In genomic region chr7:131958705-131959104, GRCm38 (mm10) we compare ENCODE assay signal across 19 mouse cellular contexts. TPM values are rescaled to one million over a fixed set of nuclear protein-coding genes. Genes with fewer than 3 reads are reported as not detected.
DNase-seq lines count a peak whose midpoint lies in the region; ATAC-seq lines count a peak whose summit lies in the region.
"Had no signal": no experiment of that assay in that cellular context is flagged by ENCODE, and none has a peak within 500 bp of the region (broad histone marks: within the 10 kb centered on the region; RNA-seq: fewer than 3 reads in every experiment).

No protein-coding gene starts in this region.

- H3K4me3 ChIP-seq in heart, embryonic 10.5 days, result no peak overlapping the region
- H3K4me3 ChIP-seq in heart, embryonic 11.5 days (ENCODE audit: low read depth, low read length), result no peak overlapping the region
- H3K4me3 ChIP-seq in midbrain, embryonic 11.5 days (ENCODE audit: low read depth, low read length), result no peak overlapping the region
- H3K4me3 ChIP-seq in midbrain, embryonic 10.5 days, result no peak overlapping the region
- H3K4me3 ChIP-seq: embryonic facial prominence, embryonic 10.5 days; embryonic facial prominence, embryonic 12.5 days; forebrain, embryonic 13.5 days; forebrain, embryonic 15.5 days had no signal

- 47% methylated on average over 1 of the region's 1 CpGs for WGBS in heart, embryonic 10.5 days
- WGBS in heart, embryonic 11.5 days (ENCODE audit: insufficient replicate concordance), result 48% methylated on average over 1 of the region's 1 CpGs
- 72% methylated on average over 1 of the region's 1 CpGs for WGBS in midbrain, embryonic 11.5 days
- 69% methylated on average over 1 of the region's 1 CpGs for WGBS in midbrain, embryonic 10.5 days

- peak; percentile 48 for DNase-seq in heart, embryonic 10.5 days (ENCODE audit: low spot score)
- peak; percentile 26 for DNase-seq in midbrain, embryonic 11.5 days (ENCODE audit: low spot score, missing footprints)
- no peak for DNase-seq in midbrain, embryonic 10.5 days (ENCODE audit: low spot score)
- DNase-seq in testis, postnatal 14 days (ENCODE audit: low spot score), result no peak
- DNase-seq: adrenal gland, adult 2 months; adrenal gland, postnatal 10 days; adrenal gland, postnatal 25 days; cerebellum, adult 11-12 months; cerebellum, adult 2 months; cerebellum, adult 9-10 months; cerebellum, postnatal 10 days; cerebellum, postnatal 25 days; forebrain, postnatal 0 days had no signal

- H3K9ac ChIP-seq in heart, embryonic 11.5 days (ENCODE audit: low read depth, low read length), result no peak overlapping the region
- H3K9ac ChIP-seq in midbrain, embryonic 11.5 days (ENCODE audit: low read length), result no peak overlapping the region
- H3K9ac ChIP-seq: embryonic facial prominence, embryonic 12.5 days; forebrain, embryonic 13.5 days; forebrain, embryonic 15.5 days; forebrain, postnatal 0 days had no signal

- no peak for ATAC-seq in heart, embryonic 11.5 days (replicated peaks; ENCODE audit: insufficient number of reproducible peaks, low FRiP score, low TSS enrichment)
- ATAC-seq in midbrain, embryonic 11.5 days (ENCODE audit: low FRiP score), result no peak
- ATAC-seq: forebrain, embryonic 13.5 days; forebrain, embryonic 15.5 days; forebrain, postnatal 0 days had no signal

- H3K27me3 ChIP-seq in heart, embryonic 10.5 days (ENCODE audit: insufficient read depth, poor library complexity, severe bottlenecking), result no peaks in the 10 kb centered on the region
- H3K27me3 ChIP-seq in heart, embryonic 11.5 days (ENCODE audit: control insufficient read depth, insufficient read depth, low read length), result no peaks in the 10 kb centered on the region
- no peaks in the 10 kb centered on the region for H3K27me3 ChIP-seq in midbrain, embryonic 11.5 days (ENCODE audit: control insufficient read depth, insufficient read depth, low read length)
- no peaks in the 10 kb centered on the region for H3K27me3 ChIP-seq in midbrain, embryonic 10.5 days (ENCODE audit: low read depth, poor library complexity, severe bottlenecking)
- H3K27me3 ChIP-seq: embryonic facial prominence, embryonic 12.5 days; forebrain, embryonic 15.5 days had no signal

- no peaks in the 10 kb centered on the region for H3K9me3 ChIP-seq in heart, embryonic 10.5 days
- H3K9me3 ChIP-seq in heart, embryonic 11.5 days (replicated peaks; ENCODE audit: control insufficient read depth, low read length), result no peaks in the 10 kb centered on the region
- H3K9me3 ChIP-seq in midbrain, embryonic 11.5 days (ENCODE audit: control insufficient read depth, low read length), result no peaks in the 10 kb centered on the region
- H3K9me3 ChIP-seq in midbrain, embryonic 10.5 days (replicated peaks), result no peaks in the 10 kb centered on the region
- H3K9me3 ChIP-seq: embryonic facial prominence, embryonic 10.5 days; embryonic facial prominence, embryonic 12.5 days; forebrain, embryonic 13.5 days; forebrain, embryonic 15.5 days had no signal

- no peak overlapping the region for H3K4me2 ChIP-seq in heart, embryonic 11.5 days
- H3K4me2 ChIP-seq in midbrain, embryonic 11.5 days, result no peak overlapping the region
- H3K4me2 ChIP-seq: embryonic facial prominence, embryonic 12.5 days; forebrain, embryonic 13.5 days; forebrain, embryonic 15.5 days had no signal

- H3K4me1 ChIP-seq in heart, embryonic 10.5 days, result no peaks in the 10 kb centered on the region
- H3K4me1 ChIP-seq in heart, embryonic 11.5 days (ENCODE audit: control insufficient read depth, insufficient read depth, low read length), result no peaks in the 10 kb centered on the region
- H3K4me1 ChIP-seq in midbrain, embryonic 11.5 days (ENCODE audit: control insufficient read depth, insufficient read depth, low read length), result no peaks in the 10 kb centered on the region
- no peaks in the 10 kb centered on the region for H3K4me1 ChIP-seq in midbrain, embryonic 10.5 days
- H3K4me1 ChIP-seq: embryonic facial prominence, embryonic 10.5 days; embryonic facial prominence, embryonic 12.5 days; forebrain, embryonic 13.5 days; forebrain, embryonic 15.5 days had no signal

- no peaks in the 10 kb centered on the region for H3K36me3 ChIP-seq in heart, embryonic 10.5 days
- H3K36me3 ChIP-seq in heart, embryonic 11.5 days (ENCODE audit: control insufficient read depth, insufficient read depth, low read length), result no peaks in the 10 kb centered on the region
- no peaks in the 10 kb centered on the region for H3K36me3 ChIP-seq in midbrain, embryonic 11.5 days (ENCODE audit: control insufficient read depth, insufficient read depth, low read length)
- no peaks in the 10 kb centered on the region for H3K36me3 ChIP-seq in midbrain, embryonic 10.5 days
- H3K36me3 ChIP-seq: embryonic facial prominence, embryonic 10.5 days; embryonic facial prominence, embryonic 12.5 days; forebrain, embryonic 15.5 days had no signal

- H3K27ac ChIP-seq in heart, embryonic 10.5 days, result no peak overlapping the region
- no peak overlapping the region for H3K27ac ChIP-seq in heart, embryonic 11.5 days (ENCODE audit: low read depth, low read length)
- no peak overlapping the region for H3K27ac ChIP-seq in midbrain, embryonic 11.5 days (ENCODE audit: low read depth, low read length)
- no peak overlapping the region for H3K27ac ChIP-seq in midbrain, embryonic 10.5 days (replicated peaks)
- H3K27ac ChIP-seq: embryonic facial prominence, embryonic 10.5 days; embryonic facial prominence, embryonic 12.5 days; forebrain, embryonic 13.5 days; forebrain, embryonic 15.5 days had no signal

RNA-seq across cellular contexts. Expression of gene Gpr26, which starts 7.6 kb away (rescaled TPM):
- polyA plus RNA-seq in heart, embryonic 10.5 days (2016; fragmentation: Nextera tagmentation; extraction: Ambion mirVana), result not detected in 2 replicates
- not detected in 2 replicates for polyA plus RNA-seq in heart, embryonic 11.5 days (2014; fragmentation: Nextera tagmentation; extraction: Ambion mirVana)
- polyA plus RNA-seq in midbrain, embryonic 11.5 days (2014; fragmentation: Nextera tagmentation; extraction: Ambion mirVana), result 0.15 and 0.18 TPM in 2 replicates
- 0.05 TPM in 2 replicates for polyA plus RNA-seq in midbrain, embryonic 10.5 days (2016; fragmentation: Nextera tagmentation; extraction: Ambion mirVana)
- polyA plus RNA-seq: adrenal gland, adult 2 months; C2C12; embryonic facial prominence, embryonic 10.5 days had no signal

Comparison
In these comparisons a context has a peak if more than half of its experiments do, and no peak if none do; other contexts are left out.
1. DNase-seq: peak in heart, embryonic 10.5 days (single experiment) and midbrain, embryonic 11.5 days (single experiment); none in midbrain, embryonic 10.5 days (single experiment) and testis, postnatal 14 days (single experiment).